Mouse (Mus musculus) intestine, embryonic 16.5 days (tissue): ENCODE results near the gene Ring1. TPM values are rescaled to one million over a fixed set of nuclear protein-coding genes. Genes with fewer than 3 reads are reported as not detected.
"Not testable (repeated sequence)": the region's sequence is repeated elsewhere in the genome, so short reads cannot be mapped to it uniquely, and the experiment has no call there.

Experiments used
- ATAC-seq: fragments of 200-750 bp; cut with Nextera tagmentation; 2 replicates; pipeline ENCODE4 v1.8.0; 2017; ENCODE audit warnings: moderate TSS enrichment, moderate library complexity
- H3K27ac ChIP-seq: fragments of 300-500 bp; sonication (generic); 2 replicates; pipeline ENCODE4 v1.5.1; 2014; ENCODE audit warnings: mild to moderate bottlenecking, low read length
- H3K27me3 ChIP-seq: fragments of 300-500 bp; sonication (generic); replicated peaks from 2 replicates; pipeline ENCODE4 v1.6.1; 2014; ENCODE audit warnings: low read length, control low read depth, mixed read lengths; ENCODE audit not compliant: control insufficient read depth, insufficient read depth
- H3K36me3 ChIP-seq: fragments of 300-500 bp; sonication (generic); 2 replicates; pipeline ENCODE4 v1.6.1; 2014; ENCODE audit warnings: low read length, control low read depth; ENCODE audit not compliant: control insufficient read depth, insufficient read depth
- H3K4me1 ChIP-seq: fragments of 300-500 bp; sonication (generic); 2 replicates; pipeline ENCODE4 v1.6.1; 2014; ENCODE audit warnings: low read length, control low read depth, mixed read lengths; ENCODE audit not compliant: control insufficient read depth, insufficient read depth
- H3K4me2 ChIP-seq: fragments of 300-500 bp; sonication (generic); 2 replicates; pipeline ENCODE4 v1.6.1; 2014; ENCODE audit warnings: low read depth, low read length, control low read depth
- H3K4me3 ChIP-seq: fragments of 300-500 bp; sonication (generic); 2 replicates; pipeline ENCODE4 v1.5.1; 2014; ENCODE audit warnings: mild to moderate bottlenecking, low read length
- H3K9ac ChIP-seq: fragments of 300-500 bp; sonication (generic); 2 replicates; pipeline ENCODE4 v1.6.1; 2014; ENCODE audit warnings: low read depth, low read length
- H3K9me3 ChIP-seq: fragments of 300-500 bp; sonication (generic); 2 replicates; pipeline ENCODE4 v1.6.1; 2016; ENCODE audit warnings: low read length, control low read depth; ENCODE audit not compliant: control insufficient read depth
- WGBS: fragments of 180-500 bp; shearing (Covaris S2); extraction: QIAGEN DNeasy Blood & Tissue Kit; methylation state at CpG from one replicate; pipeline ENCODE4 v1.1.7; 2014; 5-methylcytosine and 5-hydroxymethylcytosine counted together
- polyA plus RNA-seq: library from polyadenylated mRNA; unstranded; fragments of >200 nt; fragmentation: Nextera tagmentation; extraction: Ambion mirVana; gene quantifications from 2 replicates; pipeline ENCODE4 v1.2.1, GENCODE M21; 2015

Gene Ring1
- polyA plus RNA-seq, 1 experiment from 2014 or later = 9.3 TPM

- not testable (repeated sequence) for H3K27me3 ChIP-seq, H3K27ac ChIP-seq, H3K4me1 ChIP-seq, ATAC-seq, H3K9me3 ChIP-seq, H3K36me3 ChIP-seq, H3K4me3 ChIP-seq
- WGBS = 49% methylated on average over 2 of the region's 2 CpGs
- Histone ChIP-seq H3K9ac (0 out of 2 replicates have a peak overlapping the region, but pooled peaks have one; percentile 55), H3K4me2 (peak overlapping the region; percentile 94; the same call in 1 of the 2 replicates)
Observed at GRCm38 (mm10) chr17:34000796-34001195, 23.7 kb downstream of the Ring1 start.

GRCm38 (mm10) chr17:34000150-34000537 lies 24.3 kb downstream of the Ring1 start, which contains the start of gene H2-K1:
Gene H2-K1, minus strand, starts transcription at chr17:34000347.
- Histone ChIP-seq H3K4me2 (peak within 1 kb of the TSS; percentile 94), H3K4me1 (no peaks in the 10 kb centered on the region), H3K36me3 (no peaks in the 10 kb centered on the region), H3K9ac (peak within 1 kb of the TSS; percentile 70), H3K4me3 (peak within 1 kb of the TSS; percentile 61), H3K9me3 (no peaks in the 10 kb centered on the region), H3K27ac (peak within 1 kb of the TSS; percentile 28), H3K27me3 (0 out of 2 replicates have a peak, but pooled peaks cover 3% of the 10 kb centered on the region)
- peak; percentile 98 for ATAC-seq
- 0% methylated on average over 30 of the region's 30 CpGs for WGBS

GRCm38 (mm10) chr17:33999341-34000149 lies 24.9 kb downstream of the Ring1 start:
- Histone ChIP-seq H3K4me2 (peak overlapping the region; percentile 94), H3K27me3 (0 out of 2 replicates have a peak, but pooled peaks cover 3% of the 10 kb centered on the region), H3K36me3 (no peaks in the 10 kb centered on the region), H3K4me3 (peak overlapping the region; percentile 61), H3K9ac (peak overlapping the region; percentile 70), H3K9me3 (no peaks in the 10 kb centered on the region), H3K4me1 (no peaks in the 10 kb centered on the region), H3K27ac (peak overlapping the region; percentile 11; the same call in 1 of the 2 replicates)
- 2% methylated on average over 87 of the region's 87 CpGs for WGBS
- ATAC-seq = peak; percentile 57

- H3K27me3 ChIP-seq, H3K4me2 ChIP-seq, H3K9ac ChIP-seq, H3K4me3 ChIP-seq, H3K36me3 ChIP-seq, H3K4me1 ChIP-seq, H3K9me3 ChIP-seq, ATAC-seq, H3K27ac ChIP-seq: not testable (repeated sequence)
- 45% methylated on average over 5 of the region's 5 CpGs for WGBS
Observed at GRCm38 (mm10) chr17:33998697-33999096, 25.8 kb downstream of the Ring1 start.

GRCm38 (mm10) chr17:33997025-33997424 lies 27.5 kb downstream of the Ring1 start:
- not testable (repeated sequence) for ATAC-seq, H3K9me3 ChIP-seq

GRCm38 (mm10) chr17:33995651-33996050 lies 28.8 kb downstream of the Ring1 start:
- Histone ChIP-seq H3K4me2 (no peak overlapping the region), H3K36me3 (no peaks in the 10 kb centered on the region), H3K9me3 (no peaks in the 10 kb centered on the region), H3K27ac (no peak overlapping the region), H3K4me1 (no peaks in the 10 kb centered on the region), H3K27me3 (0 out of 2 replicates have a peak, but pooled peaks cover 3% of the 10 kb centered on the region), H3K4me3 (no peak overlapping the region), H3K9ac (no peak overlapping the region)
- ATAC-seq = no peak
- 43% methylated on average over 3 of the region's 3 CpGs for WGBS

More at GRCm38 (mm10) chr17:33997025-33997424, 27.5 kb downstream of the Ring1 start:
- H3K27me3 ChIP-seq, H3K4me2 ChIP-seq, H3K9ac ChIP-seq, H3K4me3 ChIP-seq, H3K4me1 ChIP-seq, H3K27ac ChIP-seq, H3K36me3 ChIP-seq: not testable (repeated sequence)
- 89% methylated on average over 2 of the region's 2 CpGs for WGBS

- Histone ChIP-seq H3K4me3 (no peak overlapping the region), H3K9me3 (no peaks in the 10 kb centered on the region), H3K27me3 (no peaks in the 10 kb centered on the region), H3K4me1 (no peaks in the 10 kb centered on the region), H3K9ac (no peak overlapping the region), H3K36me3 (no peaks in the 10 kb centered on the region), H3K27ac (no peak overlapping the region), H3K4me2 (no peak overlapping the region)
- 93% methylated on average over 8 of the region's 8 CpGs for WGBS
- ATAC-seq = no peak
Observed at GRCm38 (mm10) chr17:33994959-33995358, 29.5 kb downstream of the Ring1 start.

- no peak overlapping the region for H3K4me3 ChIP-seq
- H3K9ac ChIP-seq = no peak overlapping the region
- H3K4me1 ChIP-seq = no peaks in the 10 kb centered on the region
- no peak overlapping the region for H3K4me2 ChIP-seq
- WGBS = 32% methylated on average over 10 of the region's 10 CpGs
- no peaks in the 10 kb centered on the region for H3K9me3 ChIP-seq
- ATAC-seq = no peak
- no peaks in the 10 kb centered on the region for H3K27me3 ChIP-seq
- H3K36me3 ChIP-seq = no peaks in the 10 kb centered on the region
- no peak overlapping the region for H3K27ac ChIP-seq
Observed at GRCm38 (mm10) chr17:33991788-33992664, 32.5 kb downstream of the Ring1 start.

- H3K9ac ChIP-seq, H3K36me3 ChIP-seq, ATAC-seq, H3K9me3 ChIP-seq, H3K27ac ChIP-seq, H3K4me3 ChIP-seq: not testable (repeated sequence)
- Histone ChIP-seq H3K27me3 (peaks cover 12% of the 10 kb centered on the region), H3K4me2 (peak overlapping the region; percentile 67; the same call in 1 of the 2 replicates), H3K4me1 (peaks cover 16% of the 10 kb centered on the region)
- WGBS = 8% methylated on average over 8 of the region's 8 CpGs
Observed at GRCm38 (mm10) chr17:33982136-33982535, 42.3 kb downstream of the Ring1 start.
